Mouse (Mus musculus): ENCODE results near the gene Ccs. TPM values are rescaled to one million over a fixed set of nuclear protein-coding genes. Genes with fewer than 3 reads are reported as not detected.
A peak's percentile ranks its signal among the peaks of the same experiment; 100 is the strongest.

The Ccs gene
- polyA plus RNA-seq, 1 experiment = 52.7 TPM

GRCm38 (mm10) chr19:4793831-4794422 lies 45.2 kb downstream of the Ccs start, which contains the start of gene Rbm4:
TSS of gene Rbm4 (minus strand) at chr19:4793901.
- Histone ChIP-seq H3K27me3 (ENCODE audit: control insufficient read depth, insufficient read depth, low read length) (no peaks in the 10 kb centered on the region), H3K4me3 (replicated peaks; ENCODE audit: insufficient read depth, low read depth, low read length) (peak within 1 kb of the TSS; percentile 79), H3K27ac (ENCODE audit: insufficient read depth, low read length) (no peak within 1 kb of the TSS), H3K4me1 (ENCODE audit: control insufficient read depth, insufficient read depth, low read length) (peaks cover 10% of the 10 kb centered on the region; the same call in 1 of the 2 replicates)
- TF ChIP-seq CTCF (IDR thresholded peaks at IDR 0.05; ENCODE audit: borderline replicate concordance, insufficient read depth, low read depth, low read length) = no peak
- TF ChIP-seq POLR2A (IDR thresholded peaks at IDR 0.05; ENCODE audit: borderline replicate concordance, insufficient read depth, low read length) = peak; percentile 79; the same call in 1 of the 2 replicates
- WGBS = under 1% methylated on average over 31 of the region's 31 CpGs
- DNase-seq = peak; percentile 98 to 100

GRCm38 (mm10) chr19:4793281-4793830 lies 45.8 kb downstream of the Ccs start:
- TF ChIP-seq CTCF (IDR thresholded peaks at IDR 0.05; ENCODE audit: borderline replicate concordance, insufficient read depth, low read depth, low read length) = no peak
- no peak for TF ChIP-seq POLR2A (IDR thresholded peaks at IDR 0.05; ENCODE audit: borderline replicate concordance, insufficient read depth, low read length)
- Histone ChIP-seq H3K4me3 (replicated peaks; ENCODE audit: insufficient read depth, low read depth, low read length) (peak overlapping the region; percentile 67), H3K27ac (ENCODE audit: insufficient read depth, low read length) (no peak overlapping the region), H3K4me1 (ENCODE audit: control insufficient read depth, insufficient read depth, low read length) (peaks cover 10% of the 10 kb centered on the region; the same call in 1 of the 2 replicates), H3K27me3 (ENCODE audit: control insufficient read depth, insufficient read depth, low read length) (no peaks in the 10 kb centered on the region)
- DNase-seq = no peak
- WGBS = under 1% methylated on average over 16 of the region's 16 CpGs

GRCm38 (mm10) chr19:4786313-4786712 lies 52.8 kb downstream of the Ccs start:
- TF ChIP-seq CTCF (IDR thresholded peaks at IDR 0.05; ENCODE audit: borderline replicate concordance, insufficient read depth, low read depth, low read length) = no peak
- no peak for TF ChIP-seq POLR2A (IDR thresholded peaks at IDR 0.05; ENCODE audit: borderline replicate concordance, insufficient read depth, low read length)
- 90% methylated on average over 2 of the region's 2 CpGs for whole genome bisulfite sequencing
- Histone ChIP-seq H3K4me3 (replicated peaks; ENCODE audit: insufficient read depth, low read depth, low read length) (no peak overlapping the region), H3K4me1 (ENCODE audit: control insufficient read depth, insufficient read depth, low read length) (peaks cover 11% of the 10 kb centered on the region), H3K27me3 (ENCODE audit: control insufficient read depth, insufficient read depth, low read length) (no peaks in the 10 kb centered on the region), H3K27ac (ENCODE audit: insufficient read depth, low read length) (no peak overlapping the region)
- no peak for DNase-seq

GRCm38 (mm10) chr19:4785206-4785605 lies 53.9 kb downstream of the Ccs start:
- Histone ChIP-seq H3K4me3 (replicated peaks; ENCODE audit: insufficient read depth, low read depth, low read length) (no peak overlapping the region), H3K27me3 (ENCODE audit: control insufficient read depth, insufficient read depth, low read length) (no peaks in the 10 kb centered on the region), H3K4me1 (ENCODE audit: control insufficient read depth, insufficient read depth, low read length) (peaks cover 11% of the 10 kb centered on the region), H3K27ac (ENCODE audit: insufficient read depth, low read length) (no peak overlapping the region)
- TF ChIP-seq CTCF (IDR thresholded peaks at IDR 0.05; ENCODE audit: borderline replicate concordance, insufficient read depth, low read depth, low read length) = no peak
- no peak for TF ChIP-seq POLR2A (IDR thresholded peaks at IDR 0.05; ENCODE audit: borderline replicate concordance, insufficient read depth, low read length)
- 67% methylated on average over 7 of the region's 7 CpGs for WGBS
- DNase-seq = peak in 1 of 2 experiments; percentile 6

GRCm38 (mm10) chr19:4782891-4783290 lies 56.2 kb downstream of the Ccs start:
- H3K4me3 ChIP-seq (replicated peaks; ENCODE audit: insufficient read depth, low read depth, low read length) = no peak overlapping the region
- DNase-seq = no peak
- H3K27ac ChIP-seq (ENCODE audit: insufficient read depth, low read length) = no peak overlapping the region
- TF ChIP-seq POLR2A (IDR thresholded peaks at IDR 0.05; ENCODE audit: borderline replicate concordance, insufficient read depth, low read length) = no peak
- 19% methylated on average over 2 of the region's 2 CpGs for WGBS
- no peaks in the 10 kb centered on the region for H3K27me3 ChIP-seq (ENCODE audit: control insufficient read depth, insufficient read depth, low read length)
- peaks cover 12% of the 10 kb centered on the region for H3K4me1 ChIP-seq (ENCODE audit: control insufficient read depth, insufficient read depth, low read length)

Other genes starting within 250 kb of the Ccs start
- gene Lrfn4, start 223.7 kb downstream of the Ccs start, polyA plus RNA-seq (2012; rRNA removed) = 25.7 and 29.5 TPM in 2 replicates
- 58.7 and 60.9 TPM in 2 replicates for gene Rce1, start 213.7 kb downstream of the Ccs start, polyA plus RNA-seq (2012; rRNA removed)
- gene Gm960, start 140.7 kb downstream of the Ccs start, polyA plus RNA-seq (2012; rRNA removed) = 4.6 and 5.4 TPM in 2 replicates
- 132 and 147 TPM in 2 replicates for gene Sptbn2, start 128.2 kb downstream of the Ccs start, polyA plus RNA-seq (2012; rRNA removed)
- gene Rbm4b, start 82.8 kb downstream of the Ccs start, polyA plus RNA-seq (2012; rRNA removed) = 29.8 and 30.5 TPM in 2 replicates
- 77.5 and 86.1 TPM in 2 replicates for gene Rbm4, start 45.4 kb downstream of the Ccs start, polyA plus RNA-seq (2012; rRNA removed)
- 14.4 and 17.9 TPM in 2 replicates for gene Gm21992, start 27.7 kb downstream of the Ccs start, polyA plus RNA-seq (2012; rRNA removed)
- 27.4 and 32.1 TPM in 2 replicates for gene Rbm14, start 27.7 kb downstream of the Ccs start, polyA plus RNA-seq (2012; rRNA removed)
- 0.62 and 0.64 TPM in 2 replicates for gene Ccdc87, start within 50 bp of the Ccs start, polyA plus RNA-seq (2012; rRNA removed)
- 211 and 216 TPM in 2 replicates for gene Ctsf, start 15.8 kb upstream of the Ccs start, polyA plus RNA-seq (2012; rRNA removed)
- gene Actn3, start 38.6 kb upstream of the Ccs start, polyA plus RNA-seq (2012; rRNA removed) = 1.7 and 2.0 TPM in 2 replicates
- gene Zdhhc24, start 39.3 kb upstream of the Ccs start, polyA plus RNA-seq (2012; rRNA removed) = 36.2 and 37.0 TPM in 2 replicates
- gene Bbs1, start 67.3 kb upstream of the Ccs start, polyA plus RNA-seq (2012; rRNA removed) = 17.6 and 19.2 TPM in 2 replicates
- gene Dpp3, start 89.0 kb upstream of the Ccs start, polyA plus RNA-seq (2012; rRNA removed) = 61.0 and 61.2 TPM in 2 replicates
- 22.5 and 22.6 TPM in 2 replicates for gene Peli3, start 103.8 kb upstream of the Ccs start, polyA plus RNA-seq (2012; rRNA removed)
- 68.5 and 74.2 TPM in 2 replicates for gene Mrpl11, start 122.8 kb upstream of the Ccs start, polyA plus RNA-seq (2012; rRNA removed)
- 2.5 and 2.9 TPM in 2 replicates for gene Npas4, start 151.0 kb upstream of the Ccs start, polyA plus RNA-seq (2012; rRNA removed)
- 23.8 and 24.0 TPM in 2 replicates for gene Slc29a2, start 184.5 kb upstream of the Ccs start, polyA plus RNA-seq (2012; rRNA removed)
- gene B4gat1, start 199.5 kb upstream of the Ccs start, polyA plus RNA-seq (2012; rRNA removed) = 104 and 108 TPM in 2 replicates
- gene AC124502.3, start 199.6 kb upstream of the Ccs start, polyA plus RNA-seq (2012; rRNA removed) = 5.0 and 5.7 TPM in 2 replicates
- gene Brms1, start 202.0 kb upstream of the Ccs start, polyA plus RNA-seq (2012; rRNA removed) = 17.6 and 20.8 TPM in 2 replicates
- gene Rin1, start 211.1 kb upstream of the Ccs start, polyA plus RNA-seq (2012; rRNA removed) = 2.8 and 3.7 TPM in 2 replicates
- 4.5 and 4.9 TPM in 2 replicates for gene Cd248, start 228.7 kb upstream of the Ccs start, polyA plus RNA-seq (2012; rRNA removed)
- 84.0 and 102 TPM in 2 replicates for gene Tmem151a, start 246.2 kb upstream of the Ccs start, polyA plus RNA-seq (2012; rRNA removed)
- 98.4 and 103 TPM in 2 replicates for gene Yif1a, start 249.2 kb upstream of the Ccs start, polyA plus RNA-seq (2012; rRNA removed)

All from cerebellum, adult 2 months (tissue).